Mouse (Mus musculus) ES-Bruce4 (cell line): ENCODE results near the gene Khdc1c. TPM values are rescaled to one million over a fixed set of nuclear protein-coding genes. Genes with fewer than 3 reads are reported as not detected.
"Not testable (repeated sequence)": the region's sequence is repeated elsewhere in the genome, so short reads cannot be mapped to it uniquely, and the experiment has no call there.

Experiments
- H3K27ac ChIP-seq: 2 replicates; pipeline ENCODE4 v1.5.1; 2012; ENCODE audit warnings: low read length, inconsistent platforms; ENCODE audit not compliant: insufficient read depth
- H3K27me3 ChIP-seq: 2 replicates; pipeline ENCODE4 v1.6.1; 2012; ENCODE audit warnings: mild to moderate bottlenecking, low read length, inconsistent platforms; ENCODE audit not compliant: control insufficient read depth, poor library complexity, insufficient read depth, severe bottlenecking
- H3K36me3 ChIP-seq: 2 replicates; pipeline ENCODE4 v1.6.1; 2012; ENCODE audit warnings: inconsistent platforms, mild to moderate bottlenecking, low read length, moderate library complexity; ENCODE audit not compliant: control insufficient read depth, poor library complexity, insufficient read depth, severe bottlenecking
- H3K4me1 ChIP-seq: one replicate; pipeline ENCODE4 v1.8.1; 2011; ENCODE audit warnings: low read length; ENCODE audit not compliant: control insufficient read depth, insufficient read depth
- H3K4me3 ChIP-seq: 2 replicates; pipeline ENCODE4 v1.5.1; 2011; ENCODE audit warnings: low read depth, mild to moderate bottlenecking, low read length
- H3K9ac ChIP-seq: 2 replicates; pipeline ENCODE4 v1.6.1; 2012; ENCODE audit warnings: low read depth, mild to moderate bottlenecking, inconsistent platforms; ENCODE audit not compliant: poor library complexity, severe bottlenecking
- H3K9me3 ChIP-seq: replicated peaks from 2 replicates; pipeline ENCODE4 v1.6.1; 2012; ENCODE audit warnings: mild to moderate bottlenecking, low read length, inconsistent platforms; ENCODE audit not compliant: control insufficient read depth, poor library complexity, insufficient read depth, severe bottlenecking
- CTCF ChIP-seq: IDR thresholded peaks from one replicate; pipeline ENCODE4 v1.8.1; 2011; ENCODE audit warnings: low read depth, low read length
- EP300 ChIP-seq: IDR thresholded peaks from 2 replicates; pipeline ENCODE4 v1.6.1; 2011; ENCODE audit warnings: low read depth, low read length; ENCODE audit not compliant: insufficient read depth
- POLR2A ChIP-seq: IDR thresholded peaks from one replicate; pipeline ENCODE4 v1.8.1; 2011; ENCODE audit warnings: low read length; ENCODE audit not compliant: insufficient read depth
- polyA plus RNA-seq: library from polyadenylated mRNA; stranded (reverse); fragments of >200 nt; gene quantifications from 2 replicates; pipeline ENCODE4 v1.2.4, GENCODE M21; 2011; ENCODE audit warnings: low read depth; ENCODE audit not compliant: missing spikeins, insufficient read depth, insufficient read length

Gene Khdc1c
- polyA plus RNA-seq, 1 experiment: not detected

GRCm38 (mm10) chr1:21333222-21333973 is 34.7 kb upstream of the Khdc1c start:
- no peak overlapping the region for H3K27ac ChIP-seq
- no peaks in the 10 kb centered on the region for H3K9me3 ChIP-seq
- TF ChIP-seq EP300: no peak
- TF ChIP-seq POLR2A: no peak
- TF ChIP-seq CTCF: no peak
- no peak overlapping the region for H3K9ac ChIP-seq
- H3K4me1 ChIP-seq: no peaks in the 10 kb centered on the region
- H3K4me3 ChIP-seq: no peak overlapping the region
- no peaks in the 10 kb centered on the region for H3K36me3 ChIP-seq
- H3K27me3 ChIP-seq: no peaks in the 10 kb centered on the region

- TF ChIP-seq EP300 (no peak), CTCF (no peak), POLR2A (no peak)
- Histone ChIP-seq H3K36me3 (no peaks in the 10 kb centered on the region), H3K27ac (no peak overlapping the region), H3K4me3 (no peak overlapping the region), H3K9me3 (no peaks in the 10 kb centered on the region), H3K4me1 (no peaks in the 10 kb centered on the region), H3K9ac (no peak overlapping the region), H3K27me3 (no peaks in the 10 kb centered on the region)
These were observed 32.3 kb upstream of the Khdc1c start for GRCm38 (mm10) chr1:21335836-21336235.

GRCm38 (mm10) chr1:21340745-21341144 is 27.4 kb upstream of the Khdc1c start:
- H3K27me3 ChIP-seq: no peaks in the 10 kb centered on the region
- H3K36me3 ChIP-seq: no peaks in the 10 kb centered on the region
- H3K4me3 ChIP-seq: no peak overlapping the region
- peaks cover 2% of the 10 kb centered on the region; the same call in 1 of the 2 replicates for H3K9me3 ChIP-seq
- no peaks in the 10 kb centered on the region for H3K4me1 ChIP-seq
- TF ChIP-seq EP300 (no peak), POLR2A (no peak), CTCF (no peak)
- H3K9ac ChIP-seq: no peak overlapping the region
- H3K27ac ChIP-seq: no peak overlapping the region

- no peaks in the 10 kb centered on the region for H3K4me1 ChIP-seq
- no peak overlapping the region for H3K4me3 ChIP-seq
- no peaks in the 10 kb centered on the region for H3K27me3 ChIP-seq
- TF ChIP-seq EP300 (no peak), CTCF (no peak)
- peaks cover 2% of the 10 kb centered on the region; the same call in 1 of the 2 replicates for H3K9me3 ChIP-seq
- no peak overlapping the region for H3K9ac ChIP-seq
- no peaks in the 10 kb centered on the region for H3K36me3 ChIP-seq
- no peak overlapping the region for H3K27ac ChIP-seq
These were observed 23.9 kb upstream of the Khdc1c start for GRCm38 (mm10) chr1:21344253-21344652.

GRCm38 (mm10) chr1:21344752-21345151 is 23.4 kb upstream of the Khdc1c start:
- not testable (repeated sequence) for H3K27ac ChIP-seq, H3K4me1 ChIP-seq, H3K4me3 ChIP-seq, H3K9ac ChIP-seq, H3K27me3 ChIP-seq, H3K36me3 ChIP-seq, H3K9me3 ChIP-seq

- no peak within 1 kb of the TSS for H3K4me3 ChIP-seq
- H3K27me3 ChIP-seq: no peaks in the 10 kb centered on the region
These were observed 18.8 kb upstream of the Khdc1c start, which contains the start of gene Khdc1a for GRCm38 (mm10) chr1:21349341-21349740. TSS of gene Khdc1a (plus strand) at chr1:21349641.

More at GRCm38 (mm10) chr1:21349341-21349740, 18.8 kb upstream of the Khdc1c start, which contains the start of gene Khdc1a:
- TF ChIP-seq POLR2A: no peak
- TF ChIP-seq CTCF: no peak
- no peak for TF ChIP-seq EP300
- H3K9me3 ChIP-seq: peaks cover 2% of the 10 kb centered on the region; the same call in 1 of the 2 replicates
- no peak within 1 kb of the TSS for H3K9ac ChIP-seq
- no peak within 1 kb of the TSS for H3K27ac ChIP-seq
- no peaks in the 10 kb centered on the region for H3K36me3 ChIP-seq
- no peaks in the 10 kb centered on the region for H3K4me1 ChIP-seq
